Mouse (Mus musculus) hindbrain, embryonic 14.5 days (tissue): ENCODE measurements around the gene Atp13a4. TPM values are rescaled to one million over a fixed set of nuclear protein-coding genes. Genes with fewer than 3 reads are reported as not detected.

Source experiments
- ATAC-seq: fragments of 200-750 bp; cut with Nextera tagmentation; 2 replicates; pipeline ENCODE4 v1.8.0; 2017; ENCODE audit warnings: moderate number of reproducible peaks, mild to moderate bottlenecking, moderate TSS enrichment, moderate library complexity; ENCODE audit not compliant: low FRiP score
- DNase-seq: peaks from one replicate; pipeline ENCODE4 v3.0.0-alpha.2; 2015; ENCODE audit warnings: low spot score
- H3K27ac ChIP-seq: fragments of 300-500 bp; sonication (generic); 2 replicates; pipeline ENCODE4 v1.5.1; 2014; ENCODE audit warnings: mild to moderate bottlenecking, moderate library complexity
- H3K27me3 ChIP-seq: fragments of 300-500 bp; sonication (generic); 2 replicates; pipeline ENCODE4 v1.6.1; 2014; ENCODE audit warnings: mild to moderate bottlenecking, low read length, mixed read lengths; ENCODE audit not compliant: control insufficient read depth, insufficient read depth
- H3K36me3 ChIP-seq: fragments of 300-500 bp; sonication (generic); replicated peaks from 2 replicates; pipeline ENCODE4 v1.6.1; 2014; ENCODE audit not compliant: control insufficient read depth, insufficient read depth
- H3K4me1 ChIP-seq: fragments of 300-500 bp; sonication (generic); replicated peaks from 2 replicates; pipeline ENCODE4 v1.6.1; 2014; ENCODE audit warnings: antibody characterized with exemption, low read length, mixed read lengths; ENCODE audit not compliant: control insufficient read depth, insufficient read depth
- H3K4me2 ChIP-seq: fragments of 300-500 bp; sonication (generic); replicated peaks from 2 replicates; pipeline ENCODE4 v1.6.1; 2014; ENCODE audit warnings: mild to moderate bottlenecking, moderate library complexity
- H3K4me3 ChIP-seq: fragments of 300-500 bp; sonication (generic); replicated peaks from 2 replicates; pipeline ENCODE4 v1.5.1; 2014; ENCODE audit warnings: mild to moderate bottlenecking, low read length
- H3K9ac ChIP-seq: fragments of 300-500 bp; sonication (generic); 2 replicates; pipeline ENCODE4 v1.6.1; 2014
- H3K9me3 ChIP-seq: fragments of 300-500 bp; sonication (generic); 2 replicates; pipeline ENCODE4 v1.6.1; 2016; ENCODE audit warnings: low read length; ENCODE audit not compliant: control insufficient read depth
- WGBS: fragments of 180-500 bp; shearing (Covaris S2); extraction: QIAGEN DNeasy Blood & Tissue Kit; methylation state at CpG from one replicate; pipeline ENCODE4 v1.1.7; 2014; 5-methylcytosine and 5-hydroxymethylcytosine counted together
- polyA plus RNA-seq: library from polyadenylated mRNA; unstranded; fragments of >200 nt; fragmentation: Nextera tagmentation; extraction: Ambion mirVana; gene quantifications from 2 replicates; pipeline ENCODE4 v1.2.1, GENCODE M21; 2014

Gene Atp13a4
- polyA plus RNA-seq, 1 experiment from 2014 or later: 1.9 TPM

DNA sequence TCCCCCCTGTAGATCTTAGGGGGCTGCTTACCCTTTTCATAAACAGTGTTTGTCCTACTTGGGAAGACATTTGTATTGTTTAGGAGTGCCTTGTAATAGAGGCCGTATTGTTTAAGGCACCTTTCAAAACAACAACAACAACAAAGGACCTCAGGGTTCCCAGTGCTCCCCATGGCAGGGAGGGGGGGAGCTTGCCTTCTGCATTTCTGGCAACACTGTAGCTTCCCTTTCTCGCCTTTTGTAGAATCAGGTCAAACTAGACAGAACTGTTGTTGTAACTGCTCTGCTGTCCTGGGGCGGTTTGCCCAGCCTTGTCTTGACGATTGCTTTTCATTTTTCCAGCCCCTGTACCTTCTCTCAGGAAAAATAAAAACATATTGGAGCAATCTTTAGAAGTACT lies 40.0 kb downstream of the Atp13a4 start:
- 60% methylated on average over 4 of the region's 4 CpGs for WGBS

DNA sequence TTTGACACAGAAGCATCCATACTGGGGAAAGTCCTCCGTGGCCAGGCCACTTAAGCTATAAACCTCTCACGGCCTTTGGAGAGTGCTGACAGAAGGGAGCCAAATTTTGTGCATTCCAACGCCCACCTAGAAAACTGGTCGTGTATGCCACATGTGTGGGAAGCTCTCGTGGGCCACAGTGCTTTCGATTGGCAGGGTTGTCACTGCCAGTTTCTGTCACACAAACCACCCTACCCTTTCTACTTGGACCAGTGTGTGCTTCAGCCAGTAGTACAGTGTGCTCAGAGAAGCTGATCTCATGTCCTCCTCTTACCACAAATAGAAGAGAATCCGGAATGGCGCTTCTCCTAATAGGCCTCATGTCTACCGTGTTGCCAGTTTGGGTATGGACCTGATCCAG lies 40.5 kb downstream of the Atp13a4 start:
- ATAC-seq: no peak
- Histone ChIP-seq H3K9me3 (no peaks in the 10 kb centered on the region), H3K36me3 (no peaks in the 10 kb centered on the region), H3K4me3 (no peak overlapping the region), H3K4me1 (no peaks in the 10 kb centered on the region), H3K27me3 (no peaks in the 10 kb centered on the region), H3K27ac (no peak overlapping the region), H3K4me2 (no peak overlapping the region), H3K9ac (no peak overlapping the region)
- DNase-seq: no peak
- 75% methylated on average over 9 of the region's 9 CpGs for WGBS

More for the DNA sequence above, 40.0 kb downstream of the Atp13a4 start:
- Histone ChIP-seq H3K4me2 (no peak overlapping the region), H3K9ac (no peak overlapping the region), H3K4me1 (no peaks in the 10 kb centered on the region), H3K36me3 (no peaks in the 10 kb centered on the region), H3K9me3 (no peaks in the 10 kb centered on the region), H3K27me3 (no peaks in the 10 kb centered on the region), H3K4me3 (no peak overlapping the region), H3K27ac (no peak overlapping the region)
- ATAC-seq (no peak; the same call in 1 of the 2 replicates), DNase-seq (no peak)

DNA sequence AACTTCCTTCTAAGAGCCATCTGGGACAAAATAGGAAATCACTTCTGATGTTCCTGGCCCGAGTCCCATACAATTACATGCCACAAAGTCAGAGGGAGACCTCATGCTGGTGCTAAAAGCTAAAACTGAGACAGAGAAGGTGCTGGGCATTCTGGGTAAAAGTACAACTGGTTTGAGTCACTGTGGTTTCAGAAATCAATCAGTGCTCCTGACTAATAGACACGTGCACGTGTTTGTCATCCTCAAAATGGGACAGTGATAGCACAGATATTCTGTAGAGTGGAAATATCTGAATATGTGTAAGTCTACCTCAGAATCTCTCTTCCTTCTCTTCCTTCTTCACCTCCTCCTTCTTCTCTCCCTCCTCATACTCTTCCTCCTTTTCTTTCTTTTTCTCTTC lies 53.6 kb downstream of the Atp13a4 start:
- ATAC-seq: no peak
- DNase-seq: no peak
- H3K9ac ChIP-seq: no peak overlapping the region
- no peaks in the 10 kb centered on the region for H3K36me3 ChIP-seq
- H3K9me3 ChIP-seq: no peaks in the 10 kb centered on the region
- H3K4me1 ChIP-seq: no peaks in the 10 kb centered on the region
- H3K27ac ChIP-seq: no peak overlapping the region
- H3K27me3 ChIP-seq: no peaks in the 10 kb centered on the region
- no peak overlapping the region for H3K4me3 ChIP-seq
- WGBS: 82% methylated on average over 3 of the region's 3 CpGs
- H3K4me2 ChIP-seq: no peak overlapping the region

DNA sequence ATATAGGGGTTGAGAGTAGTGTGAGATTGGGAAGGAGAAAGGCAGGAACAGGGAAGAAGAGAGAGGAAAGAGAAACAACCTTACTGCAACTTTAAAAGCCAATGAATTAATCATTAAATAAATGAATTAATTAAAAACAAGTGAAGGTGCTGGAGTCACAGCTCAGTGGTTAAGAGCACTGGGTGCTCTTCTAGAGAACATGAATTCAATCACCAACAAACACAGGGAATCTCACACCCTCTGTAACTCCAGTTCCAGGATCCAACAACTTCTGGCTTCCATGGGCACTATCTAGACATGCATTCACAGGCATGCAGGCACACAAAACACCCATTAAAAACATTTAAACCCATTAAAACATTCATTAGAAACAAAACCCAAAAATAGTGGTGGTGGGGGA lies 63.2 kb downstream of the Atp13a4 start:
- no peaks in the 10 kb centered on the region for H3K4me1 ChIP-seq
- no peak for DNase-seq
- no peak overlapping the region for H3K4me3 ChIP-seq
- no peak overlapping the region for H3K4me2 ChIP-seq
- H3K9ac ChIP-seq: no peak overlapping the region
- no peaks in the 10 kb centered on the region for H3K27me3 ChIP-seq
- ATAC-seq: no peak
- H3K36me3 ChIP-seq: no peaks in the 10 kb centered on the region
- H3K9me3 ChIP-seq: no peaks in the 10 kb centered on the region
- H3K27ac ChIP-seq: no peak overlapping the region

DNA sequence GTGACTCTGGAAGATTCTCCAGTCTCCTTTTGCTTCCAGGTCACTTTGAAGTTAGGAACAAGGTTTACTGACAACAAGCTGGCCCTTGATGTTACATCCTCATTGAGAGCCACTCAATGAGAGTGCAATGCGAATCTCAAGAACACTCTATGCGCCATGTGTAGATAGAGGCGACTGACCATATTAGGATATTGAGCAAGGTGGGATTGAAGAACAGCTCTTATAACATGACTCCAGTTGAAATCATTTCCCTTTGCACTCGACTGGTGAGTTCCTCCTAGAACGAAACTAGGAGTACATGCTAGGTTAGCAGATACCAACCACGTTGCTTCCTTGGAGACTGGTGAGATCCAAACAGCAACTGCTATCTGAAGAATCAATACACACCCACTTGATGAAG lies 64.3 kb downstream of the Atp13a4 start:
- H3K36me3 ChIP-seq: no peaks in the 10 kb centered on the region
- 94% methylated on average over 6 of the region's 6 CpGs for WGBS
- no peak for ATAC-seq
- no peak for DNase-seq
- H3K27ac ChIP-seq: no peak overlapping the region
- no peaks in the 10 kb centered on the region for H3K9me3 ChIP-seq
- no peak overlapping the region for H3K4me3 ChIP-seq
- H3K4me2 ChIP-seq: no peak overlapping the region
- H3K27me3 ChIP-seq: no peaks in the 10 kb centered on the region
- no peak overlapping the region for H3K9ac ChIP-seq
- H3K4me1 ChIP-seq: no peaks in the 10 kb centered on the region

DNA sequence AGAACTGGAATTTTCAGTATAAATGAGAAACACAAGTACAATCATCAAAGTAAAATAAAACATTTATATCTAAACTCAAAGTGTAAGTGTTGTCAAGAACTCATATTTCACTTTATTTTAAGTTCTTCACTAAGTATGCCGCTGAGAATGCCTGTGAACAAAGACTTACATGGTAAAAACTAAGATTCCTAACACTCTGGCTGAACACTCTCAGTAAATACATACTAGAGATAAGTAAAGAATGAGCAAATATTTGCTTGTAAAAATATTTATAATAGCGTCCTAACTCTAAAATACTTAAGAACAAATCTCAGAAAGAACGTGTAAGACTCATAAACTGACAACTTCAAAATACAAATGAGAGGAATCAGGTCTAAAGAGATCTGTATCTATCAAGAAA lies 80.9 kb downstream of the Atp13a4 start:
- Histone ChIP-seq H3K27ac (no peak overlapping the region), H3K27me3 (no peaks in the 10 kb centered on the region), H3K4me1 (no peaks in the 10 kb centered on the region), H3K9ac (no peak overlapping the region), H3K9me3 (no peaks in the 10 kb centered on the region), H3K4me2 (no peak overlapping the region), H3K4me3 (no peak overlapping the region), H3K36me3 (no peaks in the 10 kb centered on the region)
- WGBS: 87% methylated on average over 3 of the region's 3 CpGs
- ATAC-seq (no peak), DNase-seq (no peak)

DNA sequence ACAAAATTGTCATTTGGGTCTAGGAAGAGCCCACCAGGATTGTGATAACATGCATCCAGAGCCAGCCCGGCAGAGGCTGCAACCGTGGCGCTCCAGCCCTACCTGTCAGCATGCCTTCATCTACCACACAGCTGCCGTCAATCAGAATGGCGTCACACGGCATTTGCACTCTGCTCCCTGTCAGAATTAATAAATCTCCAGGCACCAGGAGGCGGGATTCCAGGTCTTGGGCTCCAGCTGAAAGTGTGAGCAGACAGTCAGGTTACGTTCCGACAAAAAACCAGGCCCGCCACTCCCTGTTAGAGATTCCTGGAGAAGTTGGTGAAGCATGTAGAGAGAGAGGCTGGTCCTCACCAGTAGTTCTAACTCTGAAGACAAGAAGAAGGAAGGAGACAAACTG lies 85.3 kb downstream of the Atp13a4 start:
- H3K27ac ChIP-seq: no peak overlapping the region
- no peaks in the 10 kb centered on the region for H3K36me3 ChIP-seq
- DNase-seq: no peak
- no peak overlapping the region for H3K4me2 ChIP-seq
- no peak overlapping the region for H3K4me3 ChIP-seq
- 84% methylated on average over 10 of the region's 10 CpGs for WGBS
- no peaks in the 10 kb centered on the region for H3K9me3 ChIP-seq
- H3K9ac ChIP-seq: no peak overlapping the region
- H3K27me3 ChIP-seq: no peaks in the 10 kb centered on the region
- ATAC-seq: no peak
- no peaks in the 10 kb centered on the region for H3K4me1 ChIP-seq

DNA sequence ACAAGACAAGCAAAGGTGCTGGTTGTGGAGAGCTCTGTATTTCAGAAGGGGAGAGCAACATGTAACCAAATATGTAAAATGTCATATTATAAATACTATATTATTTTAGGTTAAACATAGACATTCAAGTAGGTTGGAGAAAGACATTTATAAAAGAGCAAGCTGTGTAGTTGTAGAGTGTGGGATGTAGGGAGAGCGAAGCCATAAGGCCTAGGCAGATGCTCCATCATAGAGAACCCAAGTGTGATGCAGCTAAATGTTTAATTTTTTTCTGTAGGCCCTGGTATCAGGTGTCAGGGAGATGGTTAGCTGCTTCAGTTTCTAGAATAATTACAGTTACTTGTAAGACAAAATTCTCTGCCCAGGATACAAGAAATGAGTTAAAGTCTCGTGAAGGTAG lies 87.8 kb downstream of the Atp13a4 start:
- no peak overlapping the region for H3K4me2 ChIP-seq
- no peak overlapping the region for H3K4me3 ChIP-seq
- no peaks in the 10 kb centered on the region for H3K9me3 ChIP-seq
- no peaks in the 10 kb centered on the region for H3K4me1 ChIP-seq
- no peaks in the 10 kb centered on the region for H3K36me3 ChIP-seq
- ATAC-seq: no peak
- no peaks in the 10 kb centered on the region for H3K27me3 ChIP-seq
- no peak overlapping the region for H3K27ac ChIP-seq
- no peak for DNase-seq
- H3K9ac ChIP-seq: no peak overlapping the region
- 92% methylated on average over 2 of the region's 2 CpGs for WGBS

DNA sequence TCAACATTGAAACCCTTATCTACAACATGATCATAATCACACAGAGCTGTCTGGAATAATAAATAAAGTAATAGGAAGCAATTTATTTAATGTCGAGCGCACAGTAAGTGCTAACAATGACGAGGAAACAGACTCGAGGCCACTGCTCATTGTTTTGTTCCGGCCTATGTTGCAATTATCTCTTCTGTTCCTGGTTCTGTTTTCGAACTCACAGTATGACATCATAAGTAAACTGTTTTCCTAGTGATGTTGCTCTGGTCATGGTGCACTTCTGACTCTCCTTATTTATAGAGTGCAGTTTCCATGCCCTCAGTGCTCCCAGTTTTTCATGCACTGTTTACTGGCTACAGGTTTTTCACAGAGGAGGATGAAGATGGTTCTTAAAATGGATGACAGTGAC lies 91.4 kb downstream of the Atp13a4 start:
- no peak overlapping the region for H3K4me2 ChIP-seq
- H3K27ac ChIP-seq: no peak overlapping the region
- 84% methylated on average over 6 of the region's 6 CpGs for WGBS
- no peaks in the 10 kb centered on the region for H3K9me3 ChIP-seq
- ATAC-seq (no peak), DNase-seq (no peak)
- H3K4me1 ChIP-seq: no peaks in the 10 kb centered on the region
- H3K27me3 ChIP-seq: no peaks in the 10 kb centered on the region
- H3K36me3 ChIP-seq: no peaks in the 10 kb centered on the region
- H3K4me3 ChIP-seq: no peak overlapping the region
- no peak overlapping the region for H3K9ac ChIP-seq

DNA sequence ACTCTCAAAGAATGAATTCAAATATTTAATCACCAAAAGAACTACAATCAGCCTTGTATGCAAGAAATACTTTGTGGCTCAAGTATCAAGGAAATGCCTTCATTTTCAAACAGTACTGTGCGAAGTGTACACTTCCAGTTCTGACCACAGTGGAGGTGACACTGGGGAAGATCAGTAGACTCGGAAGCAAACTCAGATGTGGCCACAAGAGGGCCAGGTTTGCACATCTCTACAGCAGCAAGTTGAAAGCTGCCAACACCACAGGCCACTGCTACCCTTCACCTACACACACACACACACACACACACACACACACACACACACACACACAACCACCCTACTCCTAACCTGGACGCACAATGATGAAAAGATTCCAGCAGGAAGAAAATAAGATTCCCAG lies 93.0 kb downstream of the Atp13a4 start:
- Histone ChIP-seq H3K36me3 (no peaks in the 10 kb centered on the region), H3K4me1 (no peaks in the 10 kb centered on the region), H3K27me3 (no peaks in the 10 kb centered on the region), H3K9me3 (no peaks in the 10 kb centered on the region), H3K4me2 (no peak overlapping the region), H3K9ac (no peak overlapping the region), H3K27ac (no peak overlapping the region), H3K4me3 (no peak overlapping the region)
- peak; percentile 61 for DNase-seq
- ATAC-seq: no peak
- WGBS: 73% methylated on average over 3 of the region's 3 CpGs
